Mouse (Mus musculus) naive thymus-derived CD4-positive, alpha-beta T cell, adult 2 months (primary cell): ENCODE results near the gene Espl1.
A peak's percentile ranks its signal among the peaks of the same experiment; 100 is the strongest.

Experiments
- DNase-seq: peaks from one replicate; pipeline ENCODE4 v3.0.0-alpha.2; 2011; ENCODE audit warnings: low read depth

The Espl1 gene

DNA sequence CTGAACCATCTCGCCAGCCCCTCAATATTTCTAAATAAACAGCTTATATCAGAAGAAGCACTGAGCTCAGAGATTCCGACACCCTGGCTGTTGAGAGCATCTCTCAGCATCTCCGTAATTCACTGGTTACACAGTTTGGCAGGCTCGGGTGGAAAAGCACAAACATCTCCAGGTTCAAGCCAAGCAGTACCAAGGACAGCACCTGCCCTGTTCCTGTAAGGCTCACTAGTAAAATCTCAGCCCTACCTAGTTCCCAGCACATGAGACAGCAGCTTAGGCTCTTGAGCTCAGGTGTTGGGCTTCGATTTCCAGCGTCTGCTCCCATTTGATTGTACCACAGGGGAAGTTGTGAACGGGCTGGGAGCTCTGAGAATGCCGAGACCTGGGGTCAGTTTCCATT lies 39.2 kb downstream of the Espl1 start:
- no peak for DNase-seq

DNA sequence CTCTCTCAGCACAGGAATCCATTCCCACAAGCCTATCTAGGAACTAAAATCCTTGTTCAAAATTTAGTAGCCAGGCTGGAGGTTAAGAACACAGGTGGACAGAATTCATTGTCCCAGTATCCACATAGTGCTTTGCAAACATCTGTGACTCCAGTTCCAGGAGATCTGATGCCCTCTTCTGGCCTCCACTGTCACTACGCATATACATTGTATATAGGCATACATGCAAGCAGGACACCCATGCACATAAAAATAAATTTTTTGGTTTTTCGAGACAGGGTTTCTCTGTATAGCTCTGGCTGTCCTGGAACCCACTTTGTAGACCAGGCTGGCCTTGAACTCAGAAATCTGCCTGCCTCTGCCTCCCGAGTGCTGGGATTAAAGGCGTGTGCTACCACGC lies 39.9 kb downstream of the Espl1 start:
- DNase-seq = peak; percentile 50

DNA sequence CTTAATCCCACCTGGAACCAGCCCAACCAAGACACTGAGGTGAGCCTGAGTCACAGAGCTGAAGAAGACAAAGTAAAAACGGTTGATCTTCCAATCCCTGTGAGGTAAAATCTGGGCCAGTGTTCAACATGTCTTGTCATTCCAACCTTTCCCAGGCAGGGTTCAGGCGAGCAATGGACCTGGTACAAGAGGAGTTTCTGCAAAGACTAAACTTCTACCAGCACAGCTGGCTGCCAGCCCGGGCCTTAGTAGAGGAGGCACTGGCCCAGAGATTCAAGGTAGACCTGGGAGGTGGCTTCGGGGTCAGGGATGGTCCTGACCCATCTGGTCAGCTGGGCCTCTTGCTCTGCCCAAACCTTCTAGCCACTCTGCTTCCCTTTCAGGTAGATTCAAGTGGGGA lies 40.9 kb downstream of the Espl1 start:
- DNase-seq = no peak

DNA sequence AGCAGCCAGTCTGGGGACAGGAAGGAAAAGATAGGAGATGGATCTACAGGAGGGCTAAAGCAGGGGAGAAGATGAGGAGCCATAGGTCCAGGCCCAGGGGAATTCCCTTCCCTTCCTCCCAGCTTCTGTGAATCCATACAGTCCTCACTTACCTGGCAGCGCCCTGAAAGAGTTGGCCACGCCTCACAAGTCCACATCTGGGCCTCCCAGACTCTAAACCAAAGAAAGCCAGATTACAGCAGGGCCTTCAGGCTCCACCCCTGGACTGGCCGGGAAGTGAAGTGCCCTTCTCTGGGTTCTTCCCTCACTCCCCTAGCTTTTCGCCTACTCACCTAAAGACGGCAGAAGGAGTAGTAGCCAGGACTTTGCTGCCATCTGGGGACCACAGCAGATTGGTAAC lies 43.5 kb downstream of the Espl1 start:
- DNase-seq = no peak

DNA sequence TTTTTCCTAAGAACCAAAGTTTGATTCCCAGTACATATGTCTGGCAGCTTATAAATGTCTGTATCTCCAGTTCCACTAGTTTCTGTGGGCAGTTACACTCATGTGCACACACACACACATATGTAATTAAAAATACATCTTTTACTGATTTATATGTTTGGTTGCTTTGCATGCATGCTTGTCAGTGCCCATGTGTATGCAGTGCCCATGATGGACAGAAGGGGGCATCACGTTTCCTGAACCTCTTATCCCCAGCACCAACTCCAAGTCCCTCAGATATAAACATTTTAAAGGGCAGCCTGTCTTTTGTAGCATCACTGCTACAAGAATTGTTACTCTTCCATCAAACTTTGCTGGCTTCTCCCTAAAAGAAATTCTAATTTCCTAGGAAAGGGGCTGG lies 45.5 kb downstream of the Espl1 start:
- DNase-seq = peak; percentile 80

DNA sequence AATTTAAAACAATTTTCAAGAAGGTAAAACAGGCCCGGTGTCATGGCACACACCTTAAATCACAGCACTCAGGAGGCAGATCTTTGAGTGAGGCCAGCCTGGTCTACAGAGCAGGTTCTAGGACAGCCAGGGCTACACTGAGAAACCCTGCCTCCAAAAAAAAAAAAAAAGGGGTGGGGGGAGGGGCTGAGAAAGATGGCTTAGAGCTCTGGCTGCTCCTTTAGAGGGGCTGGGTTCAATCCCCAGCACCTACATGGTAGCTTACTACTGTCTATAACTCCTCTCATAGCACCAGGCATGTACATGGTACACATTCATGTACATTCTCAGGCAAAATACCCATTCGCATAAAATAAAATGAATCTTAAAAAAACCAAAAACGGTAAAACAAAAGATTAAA lies 48.4 kb downstream of the Espl1 start:
- no peak for DNase-seq

DNA sequence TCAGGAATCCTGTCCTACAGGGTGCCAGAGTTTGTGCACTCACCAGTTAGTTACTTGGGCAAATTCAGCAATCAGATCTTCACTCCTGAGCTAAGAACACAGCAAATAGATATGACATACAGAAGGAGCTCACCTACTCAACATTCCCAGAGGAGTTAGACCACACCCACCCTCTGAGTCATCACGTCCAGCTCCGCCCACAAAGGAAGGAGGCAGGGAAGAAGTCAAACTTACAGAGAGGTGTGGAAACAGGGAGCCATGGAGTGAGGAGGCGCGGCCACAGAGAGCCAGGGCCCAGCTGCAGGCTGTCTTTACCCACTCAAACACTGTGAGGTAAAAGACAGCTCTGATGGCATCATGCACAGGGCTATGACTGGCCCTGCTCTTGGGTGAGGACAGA lies 50.4 kb downstream of the Espl1 start:
- no peak for DNase-seq

DNA sequence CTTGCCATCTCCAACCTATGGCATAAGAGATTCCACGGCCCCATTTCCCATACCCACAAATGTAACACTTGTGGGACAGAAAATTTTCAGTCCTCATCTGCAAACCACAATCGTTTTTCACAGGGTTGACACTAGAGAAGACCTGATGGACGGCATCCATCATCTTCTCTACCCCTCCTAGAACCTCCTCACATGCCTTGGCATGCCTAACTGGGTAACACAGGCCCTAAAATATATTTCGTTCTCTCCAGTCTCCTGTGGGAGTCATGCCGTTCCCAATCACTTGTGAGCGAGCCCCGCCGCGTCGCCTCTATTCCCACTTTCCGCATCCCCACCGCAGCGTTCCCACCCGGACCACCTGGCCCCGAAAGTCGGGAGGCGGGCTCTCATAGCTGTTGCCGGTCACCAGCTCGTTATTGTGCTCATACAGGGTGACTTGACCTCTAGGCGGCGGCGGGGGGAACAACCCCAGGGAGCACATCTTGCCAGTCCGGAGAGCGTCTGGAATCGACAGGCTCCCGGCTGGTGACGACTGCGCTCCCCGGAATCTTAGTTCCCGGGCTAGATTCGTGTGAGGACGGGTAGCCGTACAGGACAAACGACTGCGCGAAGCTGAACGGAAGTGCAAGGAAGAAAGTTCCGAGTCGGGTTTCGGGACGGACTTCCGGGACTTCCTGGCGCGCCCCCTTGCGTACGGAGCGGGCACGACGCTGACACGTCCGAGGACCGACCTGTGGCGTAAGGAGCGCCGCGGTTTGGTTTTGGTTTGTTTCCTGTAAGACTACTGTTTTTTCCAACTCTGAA lies 54.3 kb downstream of the Espl1 start, which contains the start of gene Aaas:
Gene Aaas (minus strand): TSS at position 634 of the 804 bp plus-strand sequence.
- peak; percentile 96 for DNase-seq

DNA sequence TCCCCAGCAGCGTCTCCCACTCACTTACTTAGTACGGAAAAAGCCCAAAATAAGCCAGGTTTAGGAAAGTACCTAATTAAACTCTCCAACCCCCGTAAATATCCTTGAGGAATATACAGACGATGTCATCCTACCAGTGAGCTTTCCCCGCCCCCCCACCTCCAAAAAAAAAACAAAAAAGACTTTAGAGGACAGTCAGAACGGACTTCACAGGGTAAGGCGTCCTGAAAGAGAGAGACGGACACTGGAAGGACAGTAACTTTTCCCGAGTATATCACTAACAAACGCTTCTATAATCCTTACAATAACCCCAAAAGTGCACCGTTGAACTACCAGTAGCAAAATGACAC lies 54.9 kb downstream of the Espl1 start:
- DNase-seq = no peak

DNA sequence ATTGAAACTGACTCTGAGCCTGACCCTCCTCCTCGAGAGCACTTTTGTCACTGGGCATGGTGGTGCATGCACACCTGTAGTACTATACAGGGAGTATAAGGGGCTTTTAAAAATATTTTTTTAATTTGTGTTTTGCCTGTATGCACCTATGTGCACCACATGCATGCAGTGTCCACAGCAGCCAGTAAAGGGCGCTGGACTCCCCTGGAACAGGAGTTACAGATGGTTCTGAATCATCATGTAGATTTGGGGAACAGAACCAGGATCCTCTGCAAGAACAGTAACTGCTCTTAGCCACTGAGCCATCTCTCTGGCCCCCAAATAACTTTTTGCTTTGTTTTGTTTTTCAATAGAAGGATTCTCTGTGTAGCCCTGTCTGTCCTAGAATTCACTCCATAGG lies 56.1 kb downstream of the Espl1 start:
- no peak for DNase-seq

DNA sequence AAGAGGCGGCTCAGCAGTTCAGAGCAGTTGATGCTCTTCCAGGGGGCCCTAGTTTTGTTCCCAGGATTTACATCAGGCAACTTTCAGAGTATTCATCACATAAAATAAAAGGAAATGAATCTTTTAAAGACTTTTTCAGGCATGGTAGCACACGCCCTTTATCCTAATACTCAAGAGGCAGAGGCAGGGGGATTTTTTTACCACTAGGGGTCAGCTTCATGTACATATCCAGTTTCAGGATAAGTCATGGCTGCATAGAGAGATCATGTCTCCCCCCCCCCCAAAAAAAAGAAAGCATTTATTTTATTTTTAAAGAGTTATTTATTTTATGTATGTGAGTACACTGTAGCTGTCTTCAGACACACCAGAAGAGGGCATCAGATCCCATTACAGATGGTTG lies 57.9 kb downstream of the Espl1 start:
- DNase-seq = no peak

DNA sequence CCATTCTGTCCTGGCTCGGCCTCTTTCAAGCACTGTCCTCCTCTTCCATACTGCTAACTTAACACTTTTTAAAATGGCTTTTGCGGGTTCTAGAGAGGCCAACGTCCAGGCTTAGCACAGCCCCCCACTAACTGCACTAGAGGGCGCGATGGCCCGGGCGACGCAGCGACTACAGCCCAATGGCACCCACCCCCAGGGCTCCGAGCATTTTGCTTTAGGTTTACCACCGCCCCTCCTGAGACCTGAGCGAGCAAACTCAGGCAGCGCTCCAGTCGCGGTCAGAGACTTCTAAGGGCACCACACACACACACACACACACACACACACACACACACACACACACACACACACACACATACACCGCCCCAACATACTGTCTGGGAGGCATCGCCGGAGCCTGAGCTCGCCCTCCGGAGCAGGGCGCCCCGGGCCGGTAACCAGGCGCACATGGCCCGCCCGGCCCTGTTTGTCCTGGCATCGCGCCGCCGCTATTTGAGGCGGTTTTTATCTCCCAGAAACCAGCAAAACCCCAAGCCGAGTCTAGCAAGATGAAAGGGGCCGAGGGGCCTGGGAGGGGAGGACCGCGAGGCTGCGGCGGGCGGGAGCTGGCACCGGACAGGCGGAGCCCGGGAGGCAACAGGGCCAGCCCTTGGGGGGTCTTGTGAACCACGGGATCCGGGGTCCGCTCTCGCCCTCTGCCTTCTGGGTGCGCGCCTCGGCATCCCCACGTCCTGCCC lies 59.2 kb downstream of the Espl1 start:
- peak; percentile 48 for DNase-seq

DNA sequence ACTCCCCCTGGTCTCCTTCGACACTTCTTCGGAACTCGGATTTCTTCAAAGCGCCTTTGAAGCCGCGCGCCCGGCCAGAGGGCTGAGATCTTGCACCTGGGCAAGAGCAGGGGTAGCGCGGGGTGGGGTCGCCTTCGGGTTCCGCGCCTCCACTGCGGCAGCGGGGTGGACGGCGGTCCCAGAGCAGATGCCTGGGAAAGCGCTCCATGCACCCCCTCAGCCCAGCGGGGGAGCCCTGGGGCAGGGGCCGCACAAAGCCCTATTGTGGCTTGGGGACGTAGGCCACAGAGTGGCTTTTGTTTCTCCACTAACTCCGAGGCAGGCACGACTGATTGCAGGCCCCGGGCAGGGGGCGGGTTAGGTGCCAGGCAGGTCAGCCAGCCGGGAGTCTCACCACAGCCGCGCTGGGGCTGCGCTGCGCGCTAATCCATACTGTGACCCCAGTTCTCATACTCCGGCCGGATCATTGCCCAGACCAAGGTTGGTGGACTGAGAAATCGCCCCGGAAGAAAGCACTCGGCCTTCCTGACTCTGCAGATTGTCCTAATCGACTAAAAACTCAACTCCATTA lies 59.9 kb downstream of the Espl1 start:
- DNase-seq = no peak

DNA sequence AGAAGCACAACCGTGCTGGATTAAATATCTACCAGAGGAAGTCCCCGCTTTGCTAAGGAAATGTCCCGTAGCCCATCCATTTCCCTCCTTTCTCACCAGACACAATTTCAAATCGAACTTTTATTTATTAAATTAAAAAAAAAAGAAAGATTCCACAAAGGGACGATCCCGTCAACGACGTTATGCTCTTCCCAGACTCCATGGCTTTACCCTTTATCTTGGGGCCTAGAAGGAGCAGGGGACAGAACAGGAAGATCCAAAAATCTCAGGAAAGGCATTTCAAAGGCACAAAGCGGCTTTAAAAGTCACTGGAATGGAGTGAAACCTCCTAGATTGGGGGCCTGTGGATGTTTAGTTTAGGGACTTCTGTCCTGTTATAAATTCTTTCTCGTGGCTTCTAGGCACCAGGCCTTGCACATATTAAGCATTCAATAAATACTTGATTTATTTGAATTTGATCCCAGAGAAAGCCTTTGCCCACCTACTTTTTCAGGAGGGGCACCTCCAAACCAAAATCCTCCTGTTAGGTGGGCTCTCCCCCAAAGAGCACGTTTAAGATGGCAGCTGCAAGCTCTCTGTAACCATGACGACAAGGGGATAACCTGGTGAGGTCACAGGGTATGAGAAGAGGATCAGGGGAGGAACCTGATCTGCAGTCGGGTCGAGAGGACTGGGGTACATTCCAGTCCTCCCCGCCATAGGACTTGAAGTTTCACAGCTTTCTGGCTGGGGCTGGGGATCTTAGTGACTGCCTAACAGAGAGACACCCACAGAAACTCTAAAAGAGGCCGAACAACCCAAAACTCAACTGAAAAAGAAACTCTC lies 60.6 kb downstream of the Espl1 start:
- DNase-seq = no peak

DNA sequence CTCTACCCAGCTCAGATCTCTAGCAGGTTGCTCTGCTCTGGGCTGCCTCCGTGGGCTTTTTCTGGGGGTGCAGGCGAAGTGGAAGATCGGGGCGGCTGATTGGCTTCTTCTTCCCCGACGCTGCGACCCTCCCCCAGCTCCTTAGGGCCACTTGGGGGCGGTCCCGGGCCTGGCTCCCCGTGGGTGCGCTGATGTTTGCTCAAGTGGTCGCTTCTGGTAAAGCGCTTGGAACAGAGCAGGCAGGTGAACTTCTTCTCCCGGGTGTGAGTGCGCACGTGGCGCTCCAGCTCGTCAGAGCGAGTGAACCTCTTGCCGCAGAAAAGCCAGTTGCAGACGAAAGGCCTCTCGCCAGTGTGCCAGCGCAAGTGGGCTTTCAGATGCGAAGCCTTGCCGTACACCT lies 62.1 kb downstream of the Espl1 start:
- no peak for DNase-seq

DNA sequence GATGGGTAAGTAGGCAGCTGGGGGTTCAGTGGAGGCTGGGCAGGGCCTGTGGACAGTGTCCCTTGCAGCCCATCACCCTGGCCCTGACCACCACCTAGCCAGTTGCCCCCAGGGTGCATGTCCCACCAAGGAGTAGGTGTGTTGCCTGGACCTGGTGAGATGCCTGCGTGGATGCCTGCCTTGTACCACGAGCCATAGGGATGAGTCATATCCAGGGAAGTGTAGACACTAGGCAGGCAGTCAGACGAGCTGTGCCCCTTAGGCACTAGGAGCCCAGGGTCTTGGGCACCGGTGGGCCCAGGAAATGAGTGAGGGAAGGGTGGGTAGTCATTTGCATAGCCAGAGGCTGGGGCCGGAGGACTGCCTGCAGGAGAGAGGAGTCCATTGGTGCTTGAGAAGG lies 62.8 kb downstream of the Espl1 start:
- DNase-seq = no peak

DNA sequence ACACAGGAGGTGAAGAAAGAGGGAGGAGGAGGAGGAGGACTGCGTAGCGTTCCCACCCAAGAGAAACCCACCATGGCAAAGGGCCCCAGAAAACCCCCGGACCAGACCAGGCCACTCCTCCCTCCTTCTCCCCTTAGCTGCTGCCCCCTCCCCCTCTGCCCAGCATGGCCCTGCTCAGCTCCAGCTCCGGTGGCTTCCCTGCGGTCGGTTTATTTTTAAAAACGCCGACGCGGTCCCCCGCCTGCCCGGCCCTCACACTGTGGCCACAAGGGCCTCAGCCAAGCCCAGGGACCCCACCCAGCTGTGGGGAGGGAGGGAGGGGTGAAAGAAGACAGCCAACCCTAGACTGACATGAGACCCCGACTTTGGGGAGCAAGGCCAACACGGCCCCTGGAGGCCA lies 66.6 kb downstream of the Espl1 start:
- DNase-seq = no peak

DNA sequence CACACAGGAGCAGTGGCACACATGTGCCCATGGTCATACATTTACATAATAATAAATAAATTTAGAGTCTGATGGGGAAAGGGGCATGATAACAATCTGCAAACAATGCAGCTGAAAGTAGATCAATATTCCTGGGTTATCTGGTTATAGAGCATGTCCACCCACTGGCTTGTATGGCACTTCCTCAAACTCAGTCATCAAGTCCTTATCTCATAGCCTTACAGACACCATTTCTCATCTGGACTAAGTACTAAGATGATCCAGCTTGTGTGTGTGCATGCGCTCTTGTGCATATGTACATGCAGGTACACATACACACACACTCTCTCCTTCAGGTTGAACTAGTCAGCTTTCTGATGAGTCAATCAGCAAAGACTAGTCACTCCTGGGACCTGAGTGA lies 68.6 kb downstream of the Espl1 start:
- DNase-seq = no peak

DNA sequence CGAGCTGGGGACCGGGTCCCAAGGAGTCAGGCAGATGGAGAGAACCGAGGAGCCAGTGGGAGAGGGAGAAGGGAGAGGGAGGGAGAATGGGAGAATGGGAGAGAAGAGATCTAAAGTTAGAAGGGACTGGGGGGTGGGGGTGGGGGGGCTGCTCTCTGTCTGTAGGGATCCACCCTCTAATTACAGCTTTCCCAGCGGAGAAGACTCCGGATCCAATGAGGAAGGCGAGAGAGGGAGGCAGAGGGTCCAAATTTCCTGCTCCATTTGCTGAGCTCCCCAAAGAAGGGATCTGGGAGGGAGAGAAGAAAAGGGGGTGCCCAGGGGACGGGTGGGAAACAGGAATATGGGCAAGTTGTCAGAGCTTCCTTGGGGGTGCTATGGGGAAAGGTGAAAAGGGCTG lies 70.2 kb downstream of the Espl1 start:
- no peak for DNase-seq

DNA sequence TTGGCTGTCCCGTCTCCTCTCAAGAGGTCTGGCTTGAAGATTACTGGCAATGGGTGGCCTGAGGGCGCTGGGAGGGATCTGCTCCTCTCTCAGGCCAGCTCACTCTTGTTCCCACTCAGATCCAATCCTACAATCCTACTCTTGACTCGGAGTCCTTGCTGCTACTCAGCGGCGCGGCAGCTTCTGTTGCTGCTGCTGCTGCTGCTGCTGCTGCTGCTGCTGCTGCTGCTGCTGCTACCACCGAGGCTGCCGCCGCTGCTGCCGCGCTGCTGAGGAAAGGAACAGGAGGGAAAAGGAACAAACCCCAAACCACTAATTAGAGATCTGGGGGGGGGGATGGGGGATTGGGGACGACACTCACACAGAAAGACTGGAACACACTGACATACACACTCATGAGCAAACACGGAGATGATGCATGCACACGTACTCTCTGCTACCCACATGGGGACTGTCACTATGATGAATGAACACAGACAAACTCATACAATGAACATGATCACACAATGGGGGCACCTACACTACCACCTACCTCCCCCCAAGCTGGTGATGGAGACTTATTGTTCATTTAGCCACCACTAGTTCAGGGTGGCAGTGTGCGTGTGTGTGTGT lies 70.8 kb downstream of the Espl1 start, which contains the start of gene Sp7:
Gene Sp7 (minus strand): TSS at position 450 of the 612 bp plus-strand sequence.
- DNase-seq = no peak

DNA sequence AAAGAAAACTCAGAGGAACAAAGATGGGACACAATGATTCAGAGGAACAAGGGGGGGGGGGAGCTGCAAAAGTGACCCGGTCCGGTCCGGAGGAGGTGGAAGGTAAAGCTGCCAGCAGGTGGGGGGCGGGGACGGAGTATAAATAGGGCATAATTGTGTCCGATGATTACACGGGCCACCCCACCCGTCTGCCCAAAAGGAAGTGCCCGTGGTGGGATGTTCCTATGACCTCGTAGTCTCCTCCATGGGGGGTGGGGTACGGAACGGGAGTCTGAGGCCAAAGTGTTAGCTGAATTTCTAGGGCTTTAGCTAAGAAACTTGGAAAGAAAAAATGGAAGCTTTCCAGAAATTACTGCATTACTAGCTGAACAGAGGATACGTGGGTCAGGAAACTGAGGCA lies 73.9 kb downstream of the Espl1 start:
- DNase-seq = no peak

DNA sequence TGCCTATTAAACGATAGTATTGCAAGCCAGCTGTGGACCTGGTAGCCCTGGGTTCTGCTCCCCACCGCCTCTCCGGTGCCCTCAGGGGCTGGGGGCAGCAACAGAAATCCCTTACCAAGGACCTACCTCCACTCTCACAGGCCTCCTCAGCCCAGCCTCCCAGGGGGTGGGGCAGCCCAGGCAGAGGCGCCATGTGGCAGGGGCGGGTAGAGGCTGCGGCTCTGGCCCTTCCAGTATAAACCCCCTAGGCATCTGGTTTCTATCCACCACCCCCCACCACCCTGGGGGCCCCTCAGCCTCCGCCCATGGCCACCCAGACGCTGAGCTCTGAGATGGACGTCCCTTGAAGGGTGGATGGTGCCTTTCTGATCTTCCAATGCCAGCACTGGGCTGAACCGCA lies 74.7 kb downstream of the Espl1 start:
- DNase-seq = no peak
